Mouse (Mus musculus): ENCODE data around the gene Atg14. TPM values are rescaled to one million over a fixed set of nuclear protein-coding genes. Genes with fewer than 3 reads are reported as not detected.
A peak's percentile ranks its signal among the peaks of the same experiment; 100 is the strongest.

Gene Atg14
- polyA plus RNA-seq, 1 experiment = 4.2 TPM

DNA sequence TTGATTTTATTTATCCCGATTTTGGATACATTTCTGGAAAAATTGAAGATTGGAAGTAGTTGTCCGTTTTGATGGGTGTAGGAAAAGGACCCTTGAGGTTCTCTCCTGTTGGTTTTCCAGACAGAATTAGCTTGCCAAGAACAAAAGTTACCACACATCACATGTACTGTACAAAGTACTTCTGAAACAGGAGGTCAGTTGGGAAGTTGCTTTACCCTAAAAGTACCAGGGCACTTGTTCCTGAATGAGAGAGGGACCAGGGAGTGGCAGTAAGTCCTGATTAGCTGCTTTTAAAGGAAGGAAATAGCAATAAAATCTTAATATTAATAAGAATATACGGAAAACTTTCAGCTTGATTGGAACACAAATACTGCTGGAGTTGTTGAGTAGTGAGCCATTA, 73.3 kb downstream of the Atg14 start:
- no peak overlapping the region for H3ac ChIP-seq (ENCODE audit: control insufficient read depth, insufficient read length)
- H3K79me2 ChIP-seq (ENCODE audit: control insufficient read depth, insufficient read depth) = peaks cover 10% of the 10 kb centered on the region
- H3K4me3 ChIP-seq = no peak overlapping the region
- TF ChIP-seq E2F4 (IDR thresholded peaks at IDR 0.05; ENCODE audit: insufficient read depth) (no peak), SRF (IDR thresholded peaks at IDR 0.05; ENCODE audit: control insufficient read depth, insufficient read length, low read depth) (no peak), MAX (IDR thresholded peaks at IDR 0.05; ENCODE audit: low read depth) (no peak), MYOG (IDR thresholded peaks at IDR 0.05; ENCODE audit: control insufficient read depth in 1 of 3, insufficient read depth in 1 of 3, insufficient read length in 2 of 3, low read depth in 2 of 3) (no peak), POLR2AphosphoS2 (IDR thresholded peaks at IDR 0.05; ENCODE audit: insufficient read length, low read depth) (no peak), POLR2A (IDR thresholded peaks at IDR 0.05; ENCODE audit: insufficient read length, low read depth) (no peak), TCF3 (IDR thresholded peaks at IDR 0.05; ENCODE audit: insufficient read length, low read depth) (no peak), REST (IDR thresholded peaks at IDR 0.05; ENCODE audit: insufficient read depth, insufficient read length) (no peak), TCF12 (IDR thresholded peaks at IDR 0.05; ENCODE audit: insufficient read depth, poor library complexity, severe bottlenecking) (no peak), USF1 (IDR thresholded peaks at IDR 0.05; ENCODE audit: low read depth) (no peak), MYOD1 (IDR thresholded peaks at IDR 0.05; ENCODE audit: control insufficient read depth in 1 of 3, insufficient read length in 2 of 3, low read depth in 2 of 3) (no peak), CEBPB (IDR thresholded peaks at IDR 0.05; ENCODE audit: insufficient read depth, poor library complexity, severe bottlenecking) (no peak)
- no peaks in the 10 kb centered on the region for H3K27me3 ChIP-seq (ENCODE audit: control insufficient read depth, insufficient read depth, insufficient read length)
- peak overlapping the region; percentile 43 for H3K4me2 ChIP-seq (ENCODE audit: low read depth)
- H3K36me3 ChIP-seq (ENCODE audit: control insufficient read depth, insufficient read depth) = no peaks in the 10 kb centered on the region

DNA sequence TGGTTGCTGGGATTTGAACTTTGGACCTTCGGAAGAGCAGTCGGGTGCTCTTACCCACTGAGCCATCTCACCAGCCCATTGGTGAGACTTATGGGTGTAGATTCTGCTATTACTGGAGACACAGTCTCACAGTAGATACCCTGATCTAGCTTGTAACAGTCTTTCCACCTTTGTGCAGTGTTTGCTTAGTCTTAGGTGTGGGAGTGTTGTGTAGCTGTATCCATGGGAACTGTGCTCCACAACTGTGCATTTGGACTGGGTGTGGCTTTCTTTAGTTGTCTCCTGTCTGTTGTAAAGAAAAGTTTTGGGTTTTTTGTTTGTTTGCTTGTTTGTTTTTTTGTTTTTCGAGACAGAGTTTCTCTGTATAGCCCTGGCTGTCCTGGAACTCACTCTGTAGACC, 74.5 kb downstream of the Atg14 start:
- Histone ChIP-seq H3K79me2 (ENCODE audit: control insufficient read depth, insufficient read depth) (peaks cover 18% of the 10 kb centered on the region), H3K4me3 (no peak overlapping the region)
- TF ChIP-seq TCF3 (IDR thresholded peaks at IDR 0.05; ENCODE audit: insufficient read length, low read depth) (no peak), MAX (IDR thresholded peaks at IDR 0.05; ENCODE audit: low read depth) (no peak), CEBPB (IDR thresholded peaks at IDR 0.05; ENCODE audit: insufficient read depth, poor library complexity, severe bottlenecking) (no peak), E2F4 (IDR thresholded peaks at IDR 0.05; ENCODE audit: insufficient read depth) (no peak), USF1 (IDR thresholded peaks at IDR 0.05; ENCODE audit: low read depth) (no peak)

DNA sequence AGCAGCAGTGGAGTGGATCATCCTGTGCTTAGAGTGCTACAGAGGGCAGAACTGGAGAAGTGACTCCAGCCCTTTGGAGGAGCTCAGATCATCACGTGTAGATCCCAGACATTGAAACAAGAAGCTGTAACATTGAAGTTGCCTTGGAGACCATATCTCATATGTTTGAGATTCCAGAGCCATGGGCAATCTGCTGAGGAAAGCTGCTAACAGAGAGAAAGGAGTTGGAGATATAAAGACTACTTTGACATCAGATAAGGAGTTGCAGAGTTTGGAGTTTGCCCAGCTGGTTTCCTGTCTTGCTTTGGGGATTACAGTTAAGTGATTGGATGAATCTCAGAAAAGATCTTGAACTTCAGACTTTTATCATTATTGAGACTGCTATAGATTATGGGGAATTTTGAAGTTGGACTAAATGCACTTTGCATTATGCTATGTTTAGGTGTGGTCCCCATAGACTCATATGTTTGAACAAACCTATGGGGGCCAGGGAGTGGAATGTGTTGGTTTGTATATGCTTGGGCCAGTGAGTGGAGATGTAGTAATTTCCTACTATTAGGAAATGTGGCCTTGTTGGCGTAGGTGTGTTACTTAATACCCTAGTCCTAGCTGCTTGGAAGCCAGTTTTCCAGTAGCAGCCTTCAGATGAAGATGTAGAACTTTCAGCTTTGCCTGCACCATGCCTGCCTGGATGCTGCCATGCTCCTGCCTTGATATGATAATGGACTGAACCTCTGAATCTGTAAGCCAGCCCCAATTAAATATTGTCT, 76.7 kb downstream of the Atg14 start:
- TF ChIP-seq MYOG (IDR thresholded peaks at IDR 0.05; ENCODE audit: control insufficient read depth in 1 of 3, insufficient read depth in 1 of 3, insufficient read length in 2 of 3, low read depth in 2 of 3) (no peak), TCF3 (IDR thresholded peaks at IDR 0.05; ENCODE audit: insufficient read length, low read depth) (no peak), TCF12 (IDR thresholded peaks at IDR 0.05; ENCODE audit: insufficient read depth, poor library complexity, severe bottlenecking) (no peak), MAX (IDR thresholded peaks at IDR 0.05; ENCODE audit: low read depth) (no peak), POLR2AphosphoS2 (IDR thresholded peaks at IDR 0.05; ENCODE audit: insufficient read length, low read depth) (no peak), E2F4 (IDR thresholded peaks at IDR 0.05; ENCODE audit: insufficient read depth) (no peak), POLR2A (IDR thresholded peaks at IDR 0.05; ENCODE audit: insufficient read length, low read depth) (no peak), REST (IDR thresholded peaks at IDR 0.05; ENCODE audit: insufficient read depth, insufficient read length) (no peak), CEBPB (IDR thresholded peaks at IDR 0.05; ENCODE audit: insufficient read depth, poor library complexity, severe bottlenecking) (no peak), SRF (IDR thresholded peaks at IDR 0.05; ENCODE audit: control insufficient read depth, insufficient read length, low read depth) (no peak), MYOD1 (IDR thresholded peaks at IDR 0.05; ENCODE audit: control insufficient read depth in 1 of 3, insufficient read length in 2 of 3, low read depth in 2 of 3) (no peak), USF1 (IDR thresholded peaks at IDR 0.05; ENCODE audit: low read depth) (no peak)
- Histone ChIP-seq H3K27me3 (ENCODE audit: control insufficient read depth, insufficient read depth, insufficient read length) (no peaks in the 10 kb centered on the region), H3K79me2 (ENCODE audit: control insufficient read depth, insufficient read depth) (peaks cover 19% of the 10 kb centered on the region), H3K4me3 (no peak overlapping the region), H3K36me3 (ENCODE audit: control insufficient read depth, insufficient read depth) (no peaks in the 10 kb centered on the region), H3ac (ENCODE audit: control insufficient read depth, insufficient read length) (no peak overlapping the region), H3K4me2 (ENCODE audit: low read depth) (no peak overlapping the region)

More for the DNA sequence above, 74.5 kb downstream of the Atg14 start:
- H3K27me3 ChIP-seq (ENCODE audit: control insufficient read depth, insufficient read depth, insufficient read length) = no peaks in the 10 kb centered on the region
- H3ac ChIP-seq (ENCODE audit: control insufficient read depth, insufficient read length) = no peak overlapping the region
- no peak overlapping the region for H3K4me2 ChIP-seq (ENCODE audit: low read depth)
- H3K36me3 ChIP-seq (ENCODE audit: control insufficient read depth, insufficient read depth) = no peaks in the 10 kb centered on the region

Other genes with a start within 250 kb of the Atg14 start
- 525 TPM for gene Lgals3, start 202.9 kb downstream of the Atg14 start, polyA plus RNA-seq (2012; fragmentation: generic; extraction: Trizol)
- 16.3 TPM for gene Dlgap5, start 152.2 kb downstream of the Atg14 start, polyA plus RNA-seq (2012; fragmentation: generic; extraction: Trizol)
- 10.7 TPM for gene Fbxo34, start 120.2 kb downstream of the Atg14 start, polyA plus RNA-seq (2012; fragmentation: generic; extraction: Trizol)
- 16.8 TPM for gene Ktn1, start 77.8 kb upstream of the Atg14 start, polyA plus RNA-seq (2012; fragmentation: generic; extraction: Trizol)

Measured in myocyte (in vitro differentiated cells).